Mouse (Mus musculus) cerebellum, postnatal 36 days (tissue): ENCODE results near the gene Pidd1.
"Not testable (repeated sequence)": the region's sequence is repeated elsewhere in the genome, so short reads cannot be mapped to it uniquely, and the experiment has no call there.

ENCODE experiments used
- DNase-seq, 2 experiments: peaks; one replicate each; pipeline ENCODE4 v3.0.0; 2021 to 2022; ENCODE audit warnings: mixed read lengths in 2 of 2

The Pidd1 gene

GRCm38 (mm10) chr7:141457986-141458660, 14.3 kb upstream of the Pidd1 start:
- DNase-seq: peak; percentile 65 to 70

GRCm38 (mm10) chr7:141457236-141457635, 13.4 kb upstream of the Pidd1 start:
- DNase-seq: peak in 1 of 2 experiments; percentile 25

GRCm38 (mm10) chr7:141456739-141457138, 12.9 kb upstream of the Pidd1 start:
- no peak for DNase-seq

DNA sequence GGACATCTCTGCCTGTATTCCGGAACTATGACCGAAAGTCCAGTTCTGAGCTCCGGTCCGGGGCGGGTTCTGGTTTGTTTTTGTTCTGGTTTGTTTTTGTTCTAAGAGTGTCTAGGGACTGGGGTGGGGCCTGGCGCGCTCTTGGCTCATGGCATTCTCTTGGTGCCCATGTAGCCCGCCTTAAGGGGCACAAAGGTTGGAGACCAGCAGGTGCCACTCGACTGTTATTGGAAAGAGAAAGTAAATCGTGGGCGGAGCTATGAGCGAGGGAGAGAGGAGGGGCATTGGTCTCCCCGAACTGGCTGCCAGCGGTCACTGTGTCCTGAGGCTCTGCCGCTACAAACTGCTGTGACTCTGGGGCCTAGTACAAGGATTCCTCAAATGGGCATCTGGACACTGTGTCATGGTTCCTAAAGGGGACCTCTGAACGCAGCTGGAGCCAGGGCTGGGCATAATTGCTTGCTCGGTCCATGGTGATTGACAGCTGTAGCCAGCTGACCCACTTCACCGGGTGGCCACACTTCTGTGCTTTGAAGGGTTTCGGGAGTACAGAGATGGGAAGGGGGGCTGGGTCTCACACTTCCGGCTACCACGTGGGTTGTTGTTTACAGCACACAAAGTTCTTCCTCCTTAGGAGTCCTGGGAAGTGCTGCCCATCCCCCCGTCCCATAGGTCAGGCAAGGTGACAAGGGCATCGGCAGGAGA, 11.9 kb upstream of the Pidd1 start:
- DNase-seq: peak; percentile 60 to 63

DNA sequence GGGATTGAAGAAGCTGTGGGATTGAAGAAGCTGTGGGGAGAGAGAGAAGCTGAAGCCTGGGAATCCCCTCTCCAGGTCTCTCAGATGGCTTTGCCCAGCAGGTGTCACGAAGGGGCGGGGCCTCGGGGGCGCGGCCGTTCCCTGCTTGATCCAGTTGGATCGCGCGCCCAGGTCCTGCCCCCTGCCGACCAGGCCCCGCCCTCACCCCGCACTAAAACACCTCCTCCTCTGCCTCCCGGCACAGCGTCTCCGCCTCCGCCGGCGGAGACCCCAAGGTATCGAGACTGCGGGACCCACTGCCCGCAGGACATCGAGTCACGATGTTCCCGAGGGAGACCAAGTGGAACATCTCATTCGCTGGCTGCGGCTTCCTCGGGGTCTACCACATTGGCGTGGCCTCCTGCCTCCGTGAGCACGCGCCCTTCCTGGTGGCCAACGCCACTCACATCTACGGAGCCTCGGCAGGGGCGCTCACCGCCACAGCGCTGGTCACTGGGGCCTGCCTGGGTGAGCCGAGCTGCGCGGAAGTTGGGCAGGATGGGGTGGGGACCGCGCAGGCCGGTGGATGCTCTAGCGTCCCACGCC, 11.2 kb upstream of the Pidd1 start, which contains the start of gene Pnpla2:
Gene Pnpla2, plus strand, starts transcription at position 232 of the 585 bp plus-strand sequence.
- DNase-seq: peak; percentile 87 to 93

DNA sequence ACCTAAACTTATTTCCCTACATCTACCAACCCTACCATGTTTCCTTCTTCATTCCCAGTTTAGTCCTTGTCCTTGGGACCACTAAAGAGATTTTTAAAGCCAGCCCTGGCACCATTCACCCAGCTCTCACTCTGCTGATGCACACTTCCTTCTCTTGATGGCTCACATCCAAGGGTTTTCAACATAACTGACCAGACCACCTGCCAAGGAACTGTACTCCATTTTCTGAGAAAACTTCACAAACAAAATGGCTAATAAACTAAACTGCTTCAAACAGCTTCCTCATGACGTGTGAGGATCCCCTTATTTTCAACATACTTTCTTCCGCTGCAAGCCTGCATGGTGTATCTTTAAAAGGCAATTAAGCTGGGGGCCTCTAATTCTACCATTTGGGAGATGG, 9.8 kb upstream of the Pidd1 start:
- DNase-seq: no peak

DNA sequence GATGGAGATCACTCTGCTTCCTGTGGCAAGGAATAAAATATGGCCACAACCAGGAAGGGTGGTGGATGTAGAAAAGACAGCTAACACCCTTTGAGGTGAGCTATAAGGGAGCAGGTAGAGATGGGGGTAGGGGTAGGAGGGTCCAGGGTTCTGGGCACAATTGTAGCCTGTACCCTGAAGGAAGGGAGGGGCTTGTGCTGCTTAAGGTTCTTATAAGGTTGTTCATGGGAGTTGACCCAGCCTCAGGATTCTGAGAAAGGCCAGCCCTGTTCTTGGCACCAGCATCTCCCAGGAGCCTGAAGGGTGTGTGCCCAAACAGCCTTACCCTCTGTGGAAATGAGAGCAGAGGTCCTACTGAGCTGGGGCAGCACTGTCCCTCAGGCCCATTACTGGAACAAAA, 8.1 kb upstream of the Pidd1 start:
- no peak for DNase-seq

DNA sequence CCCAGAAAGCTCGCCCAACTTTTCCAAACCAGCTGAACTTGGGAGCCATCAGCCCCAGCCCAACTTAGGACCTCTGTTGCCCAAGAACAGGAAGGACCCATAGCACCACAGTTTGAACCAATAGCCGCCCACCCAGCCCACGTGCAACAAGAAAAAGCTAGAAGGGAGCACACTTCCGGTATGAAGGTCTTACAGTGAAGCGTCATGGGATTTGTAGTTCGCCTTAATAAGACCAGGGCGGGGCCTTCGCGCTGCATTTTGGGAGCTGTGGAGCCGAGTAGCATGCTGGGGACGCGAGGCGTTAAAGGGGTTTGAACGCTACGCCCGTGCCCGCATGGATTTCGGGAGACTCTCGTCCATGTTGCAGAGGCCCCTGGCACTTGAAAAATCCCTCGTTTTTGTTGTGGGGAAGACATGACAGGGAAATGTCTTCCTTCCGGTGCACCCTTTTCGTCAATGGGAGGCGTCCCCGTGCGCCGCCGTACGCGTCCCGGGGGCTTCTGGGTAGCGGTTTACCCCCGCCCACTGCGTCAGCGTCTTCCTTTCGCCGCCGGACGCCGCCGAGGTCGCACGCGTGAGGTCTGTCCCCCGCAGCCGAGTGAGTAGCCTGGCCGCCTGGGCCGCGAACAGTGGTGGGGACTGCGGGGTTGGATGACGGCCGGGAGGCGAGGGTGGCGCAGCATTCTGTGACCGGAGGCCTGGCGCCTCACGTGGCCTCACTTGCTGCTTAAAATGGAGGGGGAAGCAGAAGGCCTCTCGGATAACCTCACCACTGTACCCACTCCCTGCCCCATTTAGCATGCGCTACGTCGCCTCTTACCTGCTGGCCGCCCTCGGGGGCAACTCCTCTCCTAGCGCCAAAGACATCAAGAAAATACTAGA, 3.5 kb upstream of the Pidd1 start, which contains the start of gene Rplp2:
Gene Rplp2, plus strand, starts transcription at position 261 of the 882 bp plus-strand sequence.
- DNase-seq: peak; percentile 94

DNA sequence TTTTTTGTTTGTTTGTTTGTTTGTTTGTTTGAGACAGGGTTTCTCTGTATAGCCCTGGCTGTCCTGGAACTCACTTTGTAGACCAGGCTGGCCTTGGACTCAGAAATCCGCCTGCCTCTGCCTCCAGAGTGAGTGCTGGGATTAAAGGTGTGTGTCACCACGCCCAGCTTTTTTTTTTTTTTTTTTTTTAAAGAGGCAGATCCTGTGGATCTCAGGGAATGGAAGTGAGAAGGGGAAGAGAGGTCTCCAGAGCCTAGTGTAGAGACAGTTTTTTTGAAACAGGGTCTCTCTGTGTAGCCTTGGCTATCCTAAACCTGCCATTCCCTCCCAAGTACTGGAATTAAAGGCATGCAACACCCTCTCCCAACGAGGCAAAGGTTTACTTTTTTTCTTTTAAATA, 2.5 kb upstream of the Pidd1 start:
- not testable (repeated sequence) for DNase-seq

GRCm38 (mm10) chr7:141443081-141443821, 574 bp downstream of the Pidd1 start:
- DNase-seq: no peak

DNA sequence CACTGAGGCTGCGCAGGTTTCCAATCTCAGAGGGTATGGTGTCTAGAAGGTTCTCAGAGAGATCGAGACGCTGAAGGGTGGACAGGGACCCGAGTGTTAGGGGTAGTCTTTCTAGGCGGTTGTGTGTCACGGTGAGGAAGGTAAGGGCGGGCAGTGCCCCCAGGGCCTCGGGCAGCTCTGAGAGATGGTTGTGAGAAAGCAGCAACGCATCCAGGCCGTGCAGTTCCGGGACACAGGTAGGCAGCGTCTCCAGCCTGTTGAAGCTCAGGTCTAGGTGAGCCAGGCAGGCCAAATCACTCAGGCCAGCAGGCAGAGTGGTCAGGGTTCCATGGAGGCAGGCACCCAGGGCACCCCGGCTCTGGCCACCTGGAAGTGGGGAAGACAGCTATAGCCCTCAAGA, 1.6 kb downstream of the Pidd1 start:
- no peak for DNase-seq

- DNase-seq: no peak
Observed at GRCm38 (mm10) chr7:141441460-141441859, 2.4 kb downstream of the Pidd1 start.

DNA sequence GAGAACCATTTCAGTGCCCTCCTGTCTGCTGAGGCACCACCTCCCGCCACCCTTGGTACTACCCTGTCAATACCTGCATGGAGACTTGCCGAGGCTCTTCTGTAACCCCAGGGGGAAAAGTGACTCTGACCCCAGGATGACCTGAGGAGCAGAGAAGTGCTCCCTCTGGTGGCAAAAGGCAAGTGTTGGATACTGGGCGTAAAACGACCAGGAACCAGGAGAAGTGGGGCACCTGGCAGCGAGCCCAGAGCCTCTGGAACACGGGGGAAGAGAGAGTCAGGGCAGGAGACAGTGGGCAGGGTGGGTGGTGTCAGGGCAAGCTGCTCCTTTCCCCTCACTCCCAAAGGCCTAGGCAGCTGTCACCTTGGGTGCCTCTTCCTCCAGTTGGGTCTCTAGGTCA, 3.2 kb downstream of the Pidd1 start:
- DNase-seq: peak; percentile 67 to 73

DNA sequence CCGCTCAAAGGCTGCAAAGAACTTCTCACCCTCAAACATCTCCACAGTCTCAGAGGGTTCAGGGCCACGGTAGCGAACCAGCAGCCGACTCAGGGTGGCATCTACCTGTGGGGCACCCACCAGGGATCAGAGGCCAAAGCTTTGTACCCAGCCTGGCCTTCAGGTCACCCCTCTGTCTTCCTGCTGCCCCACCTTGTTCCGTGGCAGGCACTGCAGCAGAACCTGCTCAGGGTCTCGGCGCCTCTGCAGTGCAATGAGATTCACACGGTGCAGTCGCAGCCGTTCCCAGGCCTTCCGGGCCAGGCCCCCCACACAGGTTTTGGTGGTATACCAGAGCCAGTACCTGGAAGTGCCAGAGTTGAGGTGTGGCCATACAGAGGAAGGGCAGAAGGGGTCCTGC, 4.0 kb downstream of the Pidd1 start:
- no peak for DNase-seq

DNA sequence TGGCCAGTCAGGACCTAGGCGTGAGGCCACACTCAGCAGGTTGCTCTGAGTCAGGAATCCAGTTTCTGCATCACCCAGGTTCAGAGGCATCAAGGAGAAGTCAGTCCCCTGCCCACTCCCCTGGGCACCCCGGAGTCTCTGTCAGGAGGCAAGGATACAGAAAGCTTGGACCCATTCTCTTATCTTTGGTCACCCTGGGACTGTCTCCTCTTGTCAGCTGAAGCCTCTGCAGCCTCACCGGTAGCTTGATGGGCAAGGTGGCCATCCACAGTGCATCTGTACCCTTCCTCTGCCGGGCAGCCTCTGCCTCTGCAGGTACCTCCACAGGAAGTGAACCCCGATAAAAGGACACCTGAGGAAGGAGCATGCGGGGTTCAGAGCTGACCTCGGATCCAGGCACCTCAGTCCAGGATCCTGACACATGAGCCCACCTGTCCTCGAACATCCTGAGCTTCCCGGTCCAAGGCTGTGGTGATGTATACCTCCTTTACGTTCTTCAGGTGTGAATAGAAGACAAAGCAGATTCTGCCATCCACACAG, 4.6 kb downstream of the Pidd1 start:
- peak in 1 of 2 experiments; percentile 18 for DNase-seq

DNA sequence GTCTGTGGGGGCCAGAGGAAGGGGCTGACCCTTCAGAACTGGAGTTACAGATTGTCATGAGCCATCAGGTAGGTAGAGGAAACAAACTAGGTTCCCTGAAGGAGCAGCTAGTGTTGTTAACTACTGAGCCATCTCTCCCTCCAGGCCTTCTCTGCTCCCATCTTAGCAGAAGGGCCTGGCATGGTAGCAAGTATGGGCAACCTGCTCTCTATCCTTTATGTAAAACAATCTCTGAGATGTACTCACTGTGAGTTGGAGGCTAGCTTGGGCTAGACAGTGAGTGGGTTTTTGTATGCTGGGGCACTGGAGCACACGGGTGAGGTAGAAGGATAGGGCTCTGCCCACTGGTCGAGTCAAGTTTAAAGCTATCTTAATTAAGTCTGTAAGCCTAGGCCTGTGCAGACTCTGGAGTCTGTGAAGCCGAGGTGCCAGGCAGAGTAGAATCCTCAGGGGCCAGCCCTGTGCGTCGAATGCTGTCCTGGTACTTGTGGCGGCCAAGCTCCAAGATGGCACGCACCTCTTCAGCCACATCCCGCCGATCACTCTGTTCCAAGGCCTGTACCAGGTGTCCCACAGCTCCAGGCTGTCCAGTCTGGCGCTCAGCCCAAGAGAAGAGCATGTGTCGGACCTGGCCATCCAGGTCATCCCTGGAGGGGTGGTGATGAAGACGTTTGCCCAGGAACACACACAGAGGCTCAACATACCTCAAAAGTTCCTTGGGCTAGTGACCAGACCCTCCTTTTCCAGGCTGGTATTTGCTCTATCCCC, 5.4 kb downstream of the Pidd1 start:
- DNase-seq: peak; percentile 83 to 86

DNA sequence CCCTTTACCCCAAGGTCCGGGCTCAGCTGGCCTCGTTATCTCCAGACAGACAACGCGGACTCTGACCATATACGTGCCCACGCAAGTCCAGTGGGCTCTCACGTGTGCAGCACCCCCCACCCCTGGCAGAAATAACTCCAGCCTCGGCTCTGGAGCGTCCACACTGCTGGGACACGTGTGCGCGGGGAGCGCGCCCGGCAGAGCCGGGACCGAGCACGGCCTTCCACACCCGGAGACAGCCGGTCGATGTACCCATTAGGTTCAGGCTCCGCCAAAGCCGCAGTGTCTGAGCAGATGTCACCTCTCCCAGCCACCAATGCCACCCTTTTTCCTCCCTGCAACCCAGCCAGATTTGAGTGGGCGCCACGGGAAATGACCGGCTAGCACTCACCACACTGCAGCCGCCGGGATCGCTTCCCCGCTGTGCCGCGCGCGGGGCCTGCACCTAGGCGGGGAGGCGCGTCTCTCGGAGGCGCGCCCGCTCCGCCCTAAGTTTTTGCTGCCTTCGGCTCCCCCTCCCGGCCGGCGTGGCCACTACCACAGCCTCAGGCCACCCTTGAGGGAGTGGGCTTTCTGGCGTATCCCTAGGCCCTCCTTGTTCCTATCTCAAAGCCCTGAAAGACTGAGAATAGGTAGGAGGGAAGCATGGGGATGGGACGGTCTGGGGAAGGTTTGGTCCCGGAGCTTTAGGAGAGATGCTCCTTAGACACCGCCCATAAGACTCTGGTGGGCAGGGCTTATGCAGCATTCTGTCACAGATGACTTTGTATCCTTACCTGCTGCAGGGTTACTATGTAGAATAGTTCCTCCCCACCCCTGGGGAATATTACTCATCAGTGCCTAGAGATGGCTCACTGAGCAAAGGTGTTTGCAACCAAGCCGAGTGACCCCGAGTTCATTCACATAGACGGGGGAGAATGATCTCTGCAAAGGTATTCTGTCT, 6.4 kb downstream of the Pidd1 start, which contains the start of gene Slc25a22:
Gene Slc25a22, minus strand, starts transcription at position 715 of the 943 bp plus-strand sequence.
- DNase-seq: peak; percentile 86 to 88

DNA sequence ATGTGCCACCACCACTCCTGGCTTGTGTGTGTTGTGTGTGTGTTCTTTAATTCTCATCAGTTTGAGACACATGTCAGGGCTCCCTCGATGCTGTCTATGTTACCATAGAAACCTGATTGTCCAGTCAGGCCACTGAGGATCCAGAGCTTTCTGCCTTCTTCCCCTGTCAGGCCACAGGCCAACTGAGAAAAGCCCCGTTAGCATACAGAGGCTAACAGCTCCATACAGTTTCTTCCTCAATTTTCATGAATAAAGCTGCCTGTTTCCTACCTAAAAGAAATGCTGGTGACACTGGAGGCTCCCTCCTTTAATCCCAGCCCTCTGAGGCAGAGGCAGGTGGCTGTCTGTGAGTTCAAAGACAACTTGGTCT, 7.3 kb downstream of the Pidd1 start:
- DNase-seq: no peak

DNA sequence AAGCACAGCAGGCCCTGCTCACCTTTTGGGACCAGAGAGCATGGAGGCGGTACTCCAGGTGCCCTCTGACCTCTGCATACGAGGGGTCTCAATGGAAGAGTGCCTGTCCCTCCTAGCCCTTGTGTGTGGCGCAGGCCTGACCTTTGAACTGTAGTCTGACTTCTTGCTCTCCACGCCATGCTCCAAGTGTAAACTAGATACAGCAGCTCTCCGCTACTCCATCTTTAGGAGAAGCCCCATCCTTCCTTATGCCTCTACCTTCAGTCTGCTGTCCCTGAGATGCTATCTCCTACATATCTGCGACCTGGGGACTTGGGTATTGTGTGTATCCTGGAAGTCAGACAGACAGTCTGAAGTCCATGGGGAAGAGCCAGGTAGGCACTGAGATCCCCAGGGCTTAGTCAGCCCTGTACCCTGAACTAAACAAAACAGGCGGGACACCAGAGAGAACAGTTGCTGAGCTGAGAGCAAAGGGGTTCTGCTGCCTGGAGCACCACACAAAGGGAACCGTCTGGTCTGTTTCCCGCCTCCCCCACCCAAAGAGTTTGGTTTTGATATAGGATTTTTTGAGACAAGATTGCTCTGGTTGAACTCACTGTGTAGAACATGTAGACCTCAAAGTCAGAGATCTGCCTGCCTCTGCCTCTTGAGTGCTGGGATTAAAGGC, 7.8 kb downstream of the Pidd1 start:
- peak in 1 of 2 experiments; percentile 19 for DNase-seq
